Mouse (Mus musculus) heart, adult 2 months (tissue): ENCODE data around the gene Txlna.

Experiments
- CTCF ChIP-seq: fragments of 200-600 bp; IDR thresholded peaks from 2 replicates; pipeline ENCODE4 v1.8.1; 2022; ENCODE audit warnings: antibody characterized with exemption, mild to moderate bottlenecking, moderate library complexity
- EP300 ChIP-seq: fragments of 200-500 bp; IDR thresholded peaks from 2 replicates; pipeline ENCODE4 v1.6.1; 2011; ENCODE audit warnings: low read depth, low read length, control low read depth; ENCODE audit not compliant: insufficient read depth
- POLR2A ChIP-seq: fragments of 200-500 bp; IDR thresholded peaks from 2 replicates; pipeline ENCODE4 v1.6.1; 2011; ENCODE audit warnings: mild to moderate bottlenecking, low read depth, low read length, control low read depth; ENCODE audit not compliant: insufficient read depth

GRCm38 (mm10) chr4:129617121-129617641 is 23.7 kb downstream of the Txlna start:
- TF ChIP-seq CTCF (no peak), POLR2A (no peak), EP300 (no peak)
